Mouse (Mus musculus): Measurements from ENCODE around the gene Pip5k1b.
A peak's percentile ranks its signal among the peaks of the same experiment; 100 is the strongest.

The Pip5k1b gene

GRCm38 (mm10) chr19:24404716-24405115, 151.0 kb downstream of the Pip5k1b start:
- DNase-seq: no peak

DNA sequence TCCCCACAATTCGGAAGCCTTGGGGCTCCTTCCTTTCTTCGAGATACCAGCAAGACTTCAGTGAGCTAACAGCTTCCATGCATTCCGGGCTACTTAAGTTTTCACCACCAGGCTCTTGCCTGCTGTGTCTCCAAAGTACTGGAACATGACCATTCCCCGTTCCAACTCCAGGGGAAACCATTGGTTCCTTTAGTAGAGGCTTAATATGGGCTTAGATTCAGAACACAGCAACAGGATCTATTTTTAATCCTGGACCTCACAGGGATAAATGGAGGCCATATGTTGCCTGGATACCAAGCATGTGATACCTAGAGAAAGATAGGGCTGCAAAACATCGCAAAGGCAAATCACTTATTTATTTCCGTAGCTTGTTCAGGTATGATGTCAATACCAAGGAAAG, 152.4 kb downstream of the Pip5k1b start:
- peak; percentile 65 for DNase-seq

DNA sequence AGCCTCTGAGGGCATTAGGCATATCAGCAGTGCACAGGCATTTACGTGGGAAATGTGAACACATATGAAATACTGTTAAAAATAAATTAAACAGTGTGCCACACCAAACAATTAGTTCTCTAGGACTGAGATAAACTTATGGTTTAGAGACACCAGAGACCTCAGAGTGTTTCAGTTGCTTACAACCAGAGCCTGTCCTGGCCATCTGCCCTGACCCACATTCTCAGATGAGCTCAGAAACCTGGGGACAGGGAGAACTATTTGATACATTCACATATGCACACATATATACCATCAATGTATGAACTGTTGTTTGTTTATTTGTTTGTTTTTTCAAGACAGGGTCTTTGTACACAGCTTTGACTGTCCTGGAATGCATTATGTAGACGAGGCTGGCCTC, 161.8 kb downstream of the Pip5k1b start:
- DNase-seq: peak; percentile 62

GRCm38 (mm10) chr19:24391519-24392251, 164.0 kb downstream of the Pip5k1b start:
- DNase-seq: no peak

DNA sequence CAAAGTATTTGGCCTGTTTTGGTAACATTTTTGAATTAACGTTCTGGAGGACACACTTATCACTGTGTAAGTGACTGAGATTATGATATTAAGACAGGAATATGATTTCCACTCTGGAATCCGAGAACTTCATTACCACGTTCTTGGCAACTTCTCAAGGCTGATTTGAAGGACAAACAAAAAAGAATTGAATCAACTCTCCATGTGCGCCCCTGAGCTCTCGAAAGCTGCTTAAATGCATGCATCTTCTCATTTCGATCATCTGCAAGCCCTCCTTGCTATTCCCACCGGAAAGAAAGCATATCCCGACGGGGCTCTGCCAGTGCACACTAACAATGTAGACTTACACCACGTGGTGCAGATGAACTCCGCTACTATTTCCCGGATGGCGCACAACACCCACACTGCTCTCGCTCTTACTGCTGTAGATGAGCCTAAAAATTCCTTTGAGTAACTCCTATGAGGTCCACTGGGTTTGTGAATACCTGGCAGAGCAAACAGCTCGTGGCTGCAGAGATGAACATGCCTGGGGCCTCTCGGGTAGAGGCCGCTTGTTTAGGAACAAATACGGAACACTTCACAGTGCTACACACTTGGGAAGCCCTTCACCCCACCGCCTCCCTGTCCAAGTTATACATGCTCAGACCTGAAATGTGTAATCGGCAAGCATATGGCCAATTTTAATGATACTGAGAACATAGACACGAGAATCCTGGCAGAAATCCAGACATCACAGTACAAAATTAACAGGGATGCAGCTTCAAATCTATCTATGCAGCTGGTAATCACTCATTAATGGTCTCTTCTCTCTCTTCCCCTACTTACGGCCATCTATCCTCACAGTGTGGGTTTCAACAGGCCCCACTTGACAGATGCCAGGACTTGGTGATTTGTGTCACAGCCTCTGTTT, 168.5 kb downstream of the Pip5k1b start:
- no peak for DNase-seq

- no peak for DNase-seq
These were observed 177.2 kb downstream of the Pip5k1b start for GRCm38 (mm10) chr19:24378470-24378869.

GRCm38 (mm10) chr19:24371763-24372640, 183.7 kb downstream of the Pip5k1b start:
- DNase-seq: peak; percentile 23

DNA sequence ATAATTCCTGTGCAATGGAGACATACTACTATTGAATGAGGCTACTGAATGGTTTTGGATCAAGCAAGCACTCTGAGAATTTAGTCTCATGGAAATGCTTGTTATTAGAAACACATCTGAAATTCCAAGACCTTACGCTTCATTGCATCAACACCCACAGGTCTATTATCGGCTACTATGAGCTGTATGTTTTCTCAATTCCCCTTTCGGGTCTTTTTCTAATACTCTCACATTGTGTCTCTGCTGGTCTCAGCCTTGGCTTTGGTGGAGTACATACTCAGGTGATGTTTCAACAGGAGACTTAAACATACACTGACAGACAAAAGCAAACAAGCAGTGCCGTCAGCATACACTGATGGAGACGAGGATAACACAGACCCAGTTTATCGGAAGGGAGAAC, 187.3 kb downstream of the Pip5k1b start:
- DNase-seq: no peak

- DNase-seq: no peak
These were observed 187.9 kb downstream of the Pip5k1b start for GRCm38 (mm10) chr19:24367722-24368121.

DNA sequence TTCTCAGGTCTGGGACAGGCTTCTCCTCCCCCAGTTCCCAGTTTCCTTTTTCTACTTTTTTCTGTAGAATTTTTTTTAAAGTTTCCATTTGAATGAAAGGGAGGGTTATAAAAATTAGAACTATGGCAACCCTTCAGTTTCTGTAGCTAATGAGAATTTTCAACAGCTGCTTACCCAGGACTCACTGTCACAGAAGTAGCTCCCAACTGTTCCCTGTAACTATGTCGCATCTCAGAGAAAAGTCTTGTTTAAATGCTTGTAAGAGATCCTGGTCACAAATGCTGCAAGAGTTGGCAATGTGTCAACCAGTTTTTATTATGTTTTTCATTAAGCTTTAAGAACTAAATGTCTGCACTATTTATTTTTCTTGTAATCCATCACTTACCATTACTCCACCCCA, 188.9 kb downstream of the Pip5k1b start:
- no peak for DNase-seq

GRCm38 (mm10) chr19:24362626-24363321, 192.9 kb downstream of the Pip5k1b start:
- no peak for DNase-seq

DNA sequence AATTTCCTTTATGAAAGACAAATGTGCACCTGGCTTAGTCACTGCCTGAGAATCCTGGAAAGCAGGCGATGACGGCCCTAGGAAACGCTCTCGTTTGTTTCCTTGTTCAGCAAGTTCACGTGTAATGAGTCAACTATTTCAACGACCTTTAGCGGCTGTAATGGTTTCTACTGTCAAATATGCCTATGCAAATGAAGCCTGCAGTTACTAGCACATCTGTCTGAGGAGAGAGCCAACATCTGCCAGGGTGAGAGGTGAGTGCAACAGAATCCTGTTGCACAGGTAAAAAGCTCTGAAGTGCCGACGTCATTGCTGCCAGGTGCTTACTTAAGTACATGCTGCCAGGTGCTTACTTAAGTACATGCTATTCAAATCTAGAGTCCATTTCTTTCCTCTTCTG, 196.4 kb downstream of the Pip5k1b start:
- no peak for DNase-seq

GRCm38 (mm10) chr19:24352298-24352959, 203.2 kb downstream of the Pip5k1b start:
- DNase-seq: no peak

- DNase-seq: peak; percentile 56
These were observed 211.2 kb downstream of the Pip5k1b start for GRCm38 (mm10) chr19:24344501-24344900.

DNA sequence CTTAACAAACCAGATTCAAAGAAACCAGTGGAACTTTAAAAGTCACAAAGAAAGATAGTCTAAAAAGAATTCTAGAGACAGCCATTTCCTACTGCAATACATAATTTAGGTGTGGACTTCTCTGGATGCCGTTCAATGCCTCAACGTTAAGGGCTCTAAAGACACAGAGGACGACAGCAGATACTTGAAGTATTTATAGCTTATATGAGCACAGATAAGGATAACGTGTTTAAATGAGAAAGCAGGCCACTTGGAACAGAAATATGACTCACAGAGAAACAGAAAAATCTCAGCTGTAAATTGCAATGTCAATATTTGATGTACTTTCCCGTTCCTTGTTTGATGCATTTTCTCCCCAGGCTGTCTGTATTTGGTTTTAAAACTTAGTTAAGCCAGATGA, 212.9 kb downstream of the Pip5k1b start:
- no peak for DNase-seq

DNA sequence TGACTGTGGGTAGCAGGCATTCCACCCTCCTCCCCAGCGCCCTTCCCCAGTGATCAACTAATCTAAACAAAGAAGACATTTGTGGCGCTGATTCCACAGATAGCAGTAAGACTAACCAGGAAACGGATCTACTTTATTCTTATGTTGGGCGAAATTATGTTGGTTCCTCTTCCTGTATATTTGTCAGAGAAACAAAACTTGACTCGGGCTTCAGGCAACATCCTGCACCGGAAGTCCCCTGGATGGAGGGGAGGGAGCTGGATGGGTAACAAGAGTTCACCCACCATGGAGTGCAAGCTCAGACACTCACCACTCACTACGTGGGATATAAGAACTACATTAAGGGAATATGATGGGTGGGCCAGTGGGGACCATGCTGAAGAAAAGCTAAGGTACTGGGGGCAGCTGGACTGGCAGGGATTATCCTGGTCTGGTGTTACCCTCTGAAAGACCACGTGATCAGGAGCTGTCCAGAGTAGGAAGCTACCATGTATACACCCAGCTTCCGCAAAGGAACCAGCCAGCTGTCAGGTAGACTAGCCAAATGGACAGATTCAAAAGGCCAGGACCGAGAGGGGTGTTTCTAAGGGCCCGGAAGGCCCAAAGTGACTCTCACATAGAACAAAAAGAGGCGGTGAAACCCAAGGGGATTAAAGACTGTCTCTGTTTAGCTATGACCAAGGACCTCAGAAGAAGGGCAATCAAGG, 219.1 kb downstream of the Pip5k1b start:
- DNase-seq: no peak

GRCm38 (mm10) chr19:24335611-24336343, 219.9 kb downstream of the Pip5k1b start:
- no peak for DNase-seq

DNA sequence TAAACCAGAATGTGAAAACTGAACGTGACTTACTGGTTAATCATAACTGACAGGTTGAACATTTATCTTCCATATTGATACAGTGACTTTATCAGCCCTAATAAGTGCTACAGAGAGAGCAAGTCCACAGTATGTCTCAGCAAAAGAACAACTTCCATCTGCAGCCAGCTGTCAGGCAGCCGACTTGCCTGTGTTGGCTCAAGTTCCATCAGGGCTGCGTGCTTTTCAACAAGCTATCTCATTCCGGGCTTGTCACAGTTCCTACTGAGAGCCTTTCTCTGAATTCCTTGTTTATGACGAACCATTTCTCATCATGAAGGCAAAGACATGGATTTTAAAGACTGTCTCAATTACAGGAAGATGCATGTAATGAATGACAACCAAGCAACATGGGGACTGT, 222.7 kb downstream of the Pip5k1b start:
- DNase-seq: no peak

DNA sequence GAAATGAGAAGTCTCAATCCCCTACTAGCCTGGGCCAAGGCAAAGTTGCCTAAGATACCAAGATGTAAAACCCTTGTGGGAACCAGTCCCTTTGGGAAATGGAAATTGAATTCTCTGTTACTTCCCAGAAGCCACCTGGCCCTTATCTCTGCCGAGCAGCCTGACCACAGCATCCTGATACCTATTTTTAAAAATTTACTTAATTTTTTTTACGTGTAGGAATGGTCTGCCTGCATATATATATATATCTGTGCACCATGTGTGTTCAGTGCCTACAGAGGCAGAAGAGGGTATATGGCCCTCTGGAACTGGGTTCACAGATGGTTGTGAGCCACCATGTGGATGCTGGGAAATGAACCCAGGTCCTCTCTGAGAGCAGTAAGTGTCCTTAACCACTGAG, 224.4 kb downstream of the Pip5k1b start:
- DNase-seq: no peak

- DNase-seq: no peak
These were observed 225.3 kb downstream of the Pip5k1b start for GRCm38 (mm10) chr19:24330366-24330765.
